Comparison of ENCODE assay signal across 8 mouse cellular contexts in the genomic region with DNA sequence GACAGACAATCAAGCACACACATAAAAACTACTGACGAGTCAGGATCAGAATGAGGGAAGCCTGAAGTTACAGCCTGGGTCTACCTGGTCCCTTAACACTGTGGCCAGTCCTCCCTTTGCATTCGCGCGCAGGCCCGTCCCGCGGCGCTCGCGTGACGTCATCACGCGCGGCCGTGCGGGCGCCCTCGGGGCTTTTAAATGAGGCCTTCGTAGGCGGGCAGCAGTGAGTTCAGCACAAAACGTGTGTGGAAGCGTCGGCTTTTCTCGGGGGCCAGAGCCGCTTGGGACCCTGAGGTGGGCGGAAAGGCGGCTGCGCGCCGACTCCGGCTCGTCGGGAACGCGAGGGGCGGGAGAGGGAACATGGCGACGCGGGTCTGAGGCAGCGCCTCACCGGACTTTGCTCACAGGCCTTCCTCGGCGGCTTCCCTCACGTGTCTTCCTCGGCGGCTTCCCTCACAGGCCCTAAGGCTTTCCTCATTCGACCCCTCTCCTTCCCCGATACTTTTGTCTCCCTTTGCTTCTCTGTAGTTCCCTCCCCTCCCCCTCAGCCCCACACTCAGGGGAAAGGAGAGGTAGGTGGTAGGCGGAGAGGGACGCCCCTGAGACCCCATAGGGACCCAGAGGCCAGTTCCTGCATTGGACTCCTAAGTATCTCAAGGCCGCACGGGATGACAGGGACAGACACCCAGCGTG. TPM values are rescaled to one million over a fixed set of nuclear protein-coding genes. Genes with fewer than 3 reads are reported as not detected.
DNase-seq lines count a peak whose midpoint lies in the region; ATAC-seq lines count a peak whose summit lies in the region.

A gene (plus strand): TSS at position 147 of the 693 bp plus-strand sequence.

- H3K4me1 ChIP-seq in hindbrain, embryonic 11.5 days (replicated peaks; ENCODE audit: control insufficient read depth, insufficient read depth, low read length): no peaks in the 10 kb centered on the region

- H3K27me3 ChIP-seq in hindbrain, embryonic 11.5 days (ENCODE audit: control insufficient read depth, insufficient read depth, low read length): no peaks in the 10 kb centered on the region

- H3K36me3 ChIP-seq in hindbrain, embryonic 11.5 days (ENCODE audit: control insufficient read depth, insufficient read depth, low read length): no peaks in the 10 kb centered on the region

- H3K9me3 ChIP-seq in hindbrain, embryonic 11.5 days (ENCODE audit: control insufficient read depth, low read length): no peaks in the 10 kb centered on the region

- peak within 1 kb of the TSS; percentile 79 for H3K4me2 ChIP-seq in hindbrain, embryonic 11.5 days (replicated peaks; ENCODE audit: low read depth, low read length)

- peak within 1 kb of the TSS; percentile 68 for H3K4me3 ChIP-seq in hindbrain, embryonic 11.5 days (ENCODE audit: low read depth, low read length)

- H3K9ac ChIP-seq in hindbrain, embryonic 11.5 days (ENCODE audit: low read depth, low read length): peak within 1 kb of the TSS; percentile 89

- H3K27ac ChIP-seq in hindbrain, embryonic 11.5 days (ENCODE audit: low read depth, low read length): peak within 1 kb of the TSS; percentile 84

- WGBS in hindbrain, embryonic 11.5 days: under 1% methylated on average over 53 of the region's 53 CpGs

- DNase-seq in MN1 (ENCODE audit: low spot score): peak; percentile 82
- DNase-seq in cerebellum, adult 8-10 months: peak; percentile 74
- DNase-seq in hindbrain, embryonic 11.5 days (ENCODE audit: low spot score): peak; percentile 91
- DNase-seq in layer of hippocampus, postnatal 10 days (ENCODE audit: low spot score in 2 of 2): peak; percentile 69 to 83
- peak; percentile 76 for DNase-seq in lung, postnatal 10 days
- DNase-seq in ovary, postnatal 36 days (ENCODE audit: low spot score): peak; percentile 77
- DNase-seq in thymus, postnatal 25 days: peak; percentile 71

- peak; percentile 88 for ATAC-seq in frontal cortex, adult (ENCODE audit: low TSS enrichment)
- peak; percentile 93 for ATAC-seq in hindbrain, embryonic 11.5 days (ENCODE audit: low FRiP score)

RNA-seq across cellular contexts. Expression of the gene that starts here (rescaled TPM):
- polyA plus RNA-seq in hindbrain, embryonic 11.5 days (2014; fragmentation: Nextera tagmentation; extraction: Ambion mirVana): 20.3 and 24.1 TPM in 2 replicates
- 10 to 100 TPM; 10.9 to 13.2 TPM for total RNA-seq in layer of hippocampus, postnatal 10 days (2021)

Comparison
In these comparisons a context has a peak if more than half of its experiments do, and no peak if none do; other contexts are left out.
1. Peak in every context shown above with its lines: DNase-seq, ATAC-seq, H3K4me3 ChIP-seq and H3K27ac ChIP-seq.